Mouse (Mus musculus) lung, postnatal 4 days (tissue): Measurements from ENCODE around the gene Dpp6.

Experiments used
- DNase-seq, 2 experiments: peaks; one replicate each; pipeline ENCODE4 v3.0.0; 2021

Gene Dpp6

GRCm38 (mm10) chr5:26816975-26817941 is at the start of gene Dpp6:
Gene Dpp6, plus strand, starts transcription at chr5:26817203.
- DNase-seq, result no peak

- no peak for DNase-seq
Measured at GRCm38 (mm10) chr5:26783955-26784354, 33.0 kb upstream of the Dpp6 start.

GRCm38 (mm10) chr5:26795524-26795923 is 21.5 kb upstream of the Dpp6 start:
- no peak for DNase-seq

GRCm38 (mm10) chr5:26835972-26836371 is 19.0 kb downstream of the Dpp6 start:
- DNase-seq, result no peak

- DNase-seq, result no peak
Measured at GRCm38 (mm10) chr5:26841151-26841550, 24.1 kb downstream of the Dpp6 start.

GRCm38 (mm10) chr5:26854746-26855145 is 37.7 kb downstream of the Dpp6 start:
- DNase-seq, result no peak

- DNase-seq, result no peak
Measured at GRCm38 (mm10) chr5:26875449-26875848, 58.4 kb downstream of the Dpp6 start.

- no peak for DNase-seq
Measured at GRCm38 (mm10) chr5:26887496-26887895, 70.5 kb downstream of the Dpp6 start.

- DNase-seq, result no peak
Measured at GRCm38 (mm10) chr5:26888080-26888479, 71.1 kb downstream of the Dpp6 start.

GRCm38 (mm10) chr5:26894346-26894745 is 77.3 kb downstream of the Dpp6 start:
- DNase-seq, result no peak

- no peak for DNase-seq
Measured at GRCm38 (mm10) chr5:26903786-26904185, 86.8 kb downstream of the Dpp6 start.

- peak; percentile 4 to 26 for DNase-seq
Measured at GRCm38 (mm10) chr5:26904324-26905041, 87.5 kb downstream of the Dpp6 start.

GRCm38 (mm10) chr5:26907151-26907550 is 90.1 kb downstream of the Dpp6 start:
- DNase-seq, result no peak

GRCm38 (mm10) chr5:26908612-26909011 is 91.6 kb downstream of the Dpp6 start:
- DNase-seq, result no peak

GRCm38 (mm10) chr5:26910353-26910752 is 93.3 kb downstream of the Dpp6 start:
- no peak for DNase-seq

GRCm38 (mm10) chr5:26911965-26912364 is 95.0 kb downstream of the Dpp6 start:
- no peak for DNase-seq

- no peak for DNase-seq
Measured at GRCm38 (mm10) chr5:26918763-26919162, 101.8 kb downstream of the Dpp6 start.

GRCm38 (mm10) chr5:26924552-26924951 is 107.5 kb downstream of the Dpp6 start:
- DNase-seq, result no peak

GRCm38 (mm10) chr5:26932413-26933122 is 115.6 kb downstream of the Dpp6 start:
- no peak for DNase-seq

- DNase-seq, result no peak
Measured at GRCm38 (mm10) chr5:26934911-26935310, 117.9 kb downstream of the Dpp6 start.

- no peak for DNase-seq
Measured at GRCm38 (mm10) chr5:26941471-26941870, 124.5 kb downstream of the Dpp6 start.

GRCm38 (mm10) chr5:26945169-26945920 is 128.3 kb downstream of the Dpp6 start:
- no peak for DNase-seq
